Mouse (Mus musculus) small intestine, adult 2 months (tissue): ENCODE results near the gene Ifitm1.

ENCODE experiments used
- CTCF ChIP-seq: fragments of 200-500 bp; IDR thresholded peaks from 2 replicates; pipeline ENCODE4 v1.5.1; 2012; ENCODE audit warnings: low read depth, mild to moderate bottlenecking, control low read depth, inconsistent platforms, low read length, moderate library complexity, mixed read lengths; ENCODE audit not compliant: insufficient replicate concordance, insufficient read length; ENCODE audit errors: extremely low read depth
- POLR2A ChIP-seq: fragments of 200-500 bp; IDR thresholded peaks from 2 replicates; pipeline ENCODE4 v1.6.1; 2012; ENCODE audit warnings: low read depth, mild to moderate bottlenecking, control low read depth, inconsistent platforms, low read length, moderate library complexity

- TF ChIP-seq CTCF (no peak), POLR2A (no peak)
Observed at GRCm38 (mm10) chr7:141016707-141017697, 50.0 kb downstream of the Ifitm1 start.
